Mouse (Mus musculus) CD4-positive, CD25-positive, alpha-beta regulatory T cell, adult 4 months (primary cell): ENCODE results near the gene Vmn1r55. TPM values are rescaled to one million over a fixed set of nuclear protein-coding genes. Genes with fewer than 3 reads are reported as not detected.

Experiments
- ATAC-seq: one replicate; pipeline ENCODE4 v1.8.0; 2017
- polyA plus RNA-seq, 2 experiments: library from polyadenylated mRNA; unstranded; fragments of 100-300 nt; shearing (Covaris generic); gene quantifications; one replicate each; pipeline ENCODE4 v1.2.1; 2017

Gene Vmn1r55
- polyA plus RNA-seq, 2 experiments from 2014 or later, result 0.08 TPM; not detected in 1

GRCm38 (mm10) chr7:5081241-5081640 lies 68.2 kb downstream of the Vmn1r55 start:
- no peak for ATAC-seq

GRCm38 (mm10) chr7:5080815-5081214 lies 68.7 kb downstream of the Vmn1r55 start:
- ATAC-seq, result no peak

GRCm38 (mm10) chr7:5080010-5080751 lies 69.3 kb downstream of the Vmn1r55 start, which contains the start of gene Epn1:
TSS of gene Epn1 (plus strand) at chr7:5080235.
- peak; percentile 99 for ATAC-seq

- ATAC-seq, result peak; percentile 3
Observed at GRCm38 (mm10) chr7:5079365-5080009, 70.0 kb downstream of the Vmn1r55 start.

Other genes with a start within 250 kb of the Vmn1r55 start
- gene Gm36210, start 243.2 kb downstream of the Vmn1r55 start, polyA plus RNA-seq, result not detected
- gene Zfp628, start 234.5 kb downstream of the Vmn1r55 start, polyA plus RNA-seq, result 1 to 10 TPM in 1 of 2 experiments, under 1 TPM in 1; 0.99 to 1.5 TPM
- under 1 TPM in 1 of 2 experiments, not detected in 1; 0.61 TPM for gene Nat14, start 227.6 kb downstream of the Vmn1r55 start, polyA plus RNA-seq
- under 1 TPM in 1 of 2 experiments, not detected in 1; 0.12 TPM for gene Ssc5d, start 223.9 kb downstream of the Vmn1r55 start, polyA plus RNA-seq
- not detected for gene Sbk2, start 185.3 kb downstream of the Vmn1r55 start, polyA plus RNA-seq
- not detected for gene Sbk3, start 178.5 kb downstream of the Vmn1r55 start, polyA plus RNA-seq
- 1 to 10 TPM; 3.6 to 6.4 TPM for gene Zfp579, start 153.5 kb downstream of the Vmn1r55 start, polyA plus RNA-seq
- gene Zfp524, start 135.3 kb downstream of the Vmn1r55 start, polyA plus RNA-seq, result 10 to 100 TPM; 44.1 to 45.4 TPM
- 10 to 100 TPM in 1 of 2 experiments, 1 to 10 TPM in 1; 9.5 to 12.0 TPM for gene Fiz1, start 135.0 kb downstream of the Vmn1r55 start, polyA plus RNA-seq
- gene Gm44973, start 134.2 kb downstream of the Vmn1r55 start, polyA plus RNA-seq, result 1 to 10 TPM; 7.9 to 8.9 TPM
- gene Zfp865, start 129.3 kb downstream of the Vmn1r55 start, polyA plus RNA-seq, result 10 to 100 TPM in 1 of 2 experiments, 1 to 10 TPM in 1; 3.5 to 12.3 TPM
- under 1 TPM in 1 of 2 experiments, not detected in 1; 0.58 TPM for gene Ccdc106, start 129.1 kb downstream of the Vmn1r55 start, polyA plus RNA-seq
- gene 4632433K11Rik, start 115.6 kb downstream of the Vmn1r55 start, polyA plus RNA-seq, result not detected
- gene Zfp784, start 111.2 kb downstream of the Vmn1r55 start, polyA plus RNA-seq, result 1 to 10 TPM; 4.5 to 9.3 TPM
- under 1 TPM in 1 of 2 experiments, not detected in 1; 0.69 TPM for gene Zfp580, start 98.1 kb downstream of the Vmn1r55 start, polyA plus RNA-seq
- gene U2af2, start 87.5 kb downstream of the Vmn1r55 start, polyA plus RNA-seq, result 10 to 100 TPM; 27.5 to 28.2 TPM
- gene Epn1, start 69.4 kb downstream of the Vmn1r55 start, polyA plus RNA-seq, result 1 to 10 TPM; 4.0 to 7.2 TPM
- gene Rfpl4, start 32.7 kb downstream of the Vmn1r55 start, polyA plus RNA-seq, result under 1 TPM in 1 of 2 experiments, not detected in 1; 0.51 TPM
- gene Rasl2-9, start 23.7 kb downstream of the Vmn1r55 start, polyA plus RNA-seq, result under 1 TPM in 1 of 2 experiments, not detected in 1; 0.44 TPM
- gene Vmn1r56, start 47.1 kb upstream of the Vmn1r55 start, polyA plus RNA-seq, result not detected
- gene Vmn1r57, start 68.8 kb upstream of the Vmn1r55 start, polyA plus RNA-seq, result not detected
- not detected for gene Gm5065, start 200.9 kb upstream of the Vmn1r55 start, polyA plus RNA-seq
- gene Nlrp2, start 201.4 kb upstream of the Vmn1r55 start, polyA plus RNA-seq, result not detected